Mouse (Mus musculus) E14TG2a.4 (cell line): Measurements from ENCODE around the gene Prkacb.

Source experiments
- H3K27me3 ChIP-seq: 2 replicates; pipeline ENCODE4 v1.6.1; 2014; ENCODE audit warnings: low read length, control low read depth; ENCODE audit not compliant: insufficient read depth
- H3K36me3 ChIP-seq: 2 replicates; pipeline ENCODE4 v1.6.1; 2014; ENCODE audit warnings: low read length, control low read depth; ENCODE audit not compliant: insufficient read depth
- H3K4me1 ChIP-seq: replicated peaks from 2 replicates; pipeline ENCODE4 v1.6.1; 2014; ENCODE audit warnings: low read depth, low read length, control low read depth
- H3K4me3 ChIP-seq: replicated peaks from 2 replicates; pipeline ENCODE4 v1.5.1; 2014; ENCODE audit warnings: mild to moderate bottlenecking, low read length
- H3K9me3 ChIP-seq: 2 replicates; pipeline ENCODE4 v1.6.1; 2014; ENCODE audit warnings: low read length, control low read depth
- CTCF ChIP-seq: conservative IDR thresholded peaks from 2 replicates; pipeline ENCODE4 v1.5.1; 2014; ENCODE audit warnings: low read length
- NANOG ChIP-seq: IDR thresholded peaks from 2 replicates; pipeline ENCODE4 v1.6.1; 2014; ENCODE audit warnings: borderline replicate concordance, low read length, mixed read lengths
- POU5F1 ChIP-seq: IDR thresholded peaks from 2 replicates; pipeline ENCODE4 v1.6.1; 2014; ENCODE audit warnings: low read length, borderline replicate concordance

Gene Prkacb

DNA sequence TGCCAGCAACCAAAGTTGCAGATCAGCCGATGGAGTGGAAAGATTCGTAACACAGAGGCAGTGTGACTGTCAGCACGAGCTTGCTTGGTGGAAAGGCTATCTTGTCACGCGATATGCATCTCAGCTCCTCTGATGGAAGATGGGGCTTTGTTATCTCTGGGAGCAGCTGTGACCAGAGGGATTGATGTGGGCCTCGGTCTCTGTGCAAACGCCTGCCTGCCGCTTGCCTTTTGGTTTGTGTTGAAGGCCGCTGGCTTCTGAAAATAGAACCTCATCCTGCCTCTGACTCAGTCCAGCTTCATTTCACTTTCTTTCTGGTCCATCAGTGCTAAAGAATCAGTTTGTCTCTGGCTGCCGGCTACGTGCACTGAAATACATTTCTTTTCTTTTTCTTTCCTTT, 113.8 kb downstream of the Prkacb start:
- Histone ChIP-seq H3K9me3 (no peaks in the 10 kb centered on the region), H3K27me3 (no peaks in the 10 kb centered on the region), H3K4me1 (peaks cover 7% of the 10 kb centered on the region; the same call in 1 of the 2 replicates), H3K36me3 (no peaks in the 10 kb centered on the region), H3K4me3 (no peak overlapping the region)
- TF ChIP-seq CTCF (no peak), NANOG (no peak), POU5F1 (no peak)

DNA sequence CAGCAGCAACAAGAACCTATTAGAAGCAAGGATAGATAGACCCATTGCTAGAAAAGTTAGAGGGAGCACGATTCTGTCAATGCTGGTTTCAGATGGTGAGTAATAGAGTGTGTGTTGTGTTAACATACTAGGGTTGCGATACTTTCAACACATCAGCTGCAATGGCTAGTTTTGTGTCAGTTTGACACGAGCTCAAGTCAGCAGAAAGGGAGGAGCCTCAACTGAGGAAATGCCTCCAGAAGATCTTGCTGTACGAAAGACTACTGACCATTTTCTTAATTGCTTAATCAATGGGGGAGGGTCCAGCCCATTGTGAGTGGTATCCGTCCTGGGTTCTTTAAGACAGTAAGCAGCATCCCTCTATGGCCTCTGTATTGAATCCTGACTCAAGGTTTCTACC, 120.2 kb downstream of the Prkacb start:
- Histone ChIP-seq H3K9me3 (no peaks in the 10 kb centered on the region), H3K27me3 (peaks cover 4% of the 10 kb centered on the region), H3K4me1 (peaks cover 20% of the 10 kb centered on the region), H3K36me3 (no peaks in the 10 kb centered on the region), H3K4me3 (no peak overlapping the region)
- TF ChIP-seq CTCF: no peak
- TF ChIP-seq NANOG: no peak
- TF ChIP-seq POU5F1: no peak

DNA sequence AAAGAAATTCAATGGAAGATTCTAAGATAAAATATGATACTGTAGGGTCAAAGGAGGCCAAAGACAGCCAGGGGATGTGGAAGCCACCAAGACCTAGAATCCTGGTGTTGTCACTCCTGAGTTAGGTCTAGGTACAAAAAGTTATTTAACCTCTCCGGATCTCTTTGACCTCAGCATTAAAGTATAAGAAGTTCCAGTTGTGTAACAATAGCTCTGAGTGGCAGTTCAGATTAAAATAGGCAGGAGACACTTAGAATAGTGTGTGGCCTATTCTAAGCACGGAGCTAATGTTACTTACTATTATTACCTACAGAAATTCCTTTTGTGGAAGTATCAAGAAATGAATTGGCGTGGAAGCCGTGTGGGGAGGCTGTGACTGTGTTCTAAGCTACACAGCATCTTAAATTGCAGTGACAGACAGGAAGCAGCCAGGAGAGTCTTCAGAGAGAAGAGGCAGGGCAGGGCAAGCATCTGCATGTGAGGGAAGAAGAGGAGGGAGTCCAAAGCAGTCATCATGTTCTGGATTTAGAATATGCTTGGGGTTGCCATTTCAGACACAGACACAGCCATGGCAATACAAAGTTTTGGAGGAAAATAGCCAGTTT, 125.6 kb downstream of the Prkacb start:
- peaks cover 11% of the 10 kb centered on the region for H3K4me1 ChIP-seq
- H3K36me3 ChIP-seq: no peaks in the 10 kb centered on the region
- TF ChIP-seq CTCF (no peak), NANOG (no peak), POU5F1 (no peak)
- H3K4me3 ChIP-seq: no peak overlapping the region
- peaks cover 46% of the 10 kb centered on the region for H3K27me3 ChIP-seq
- H3K9me3 ChIP-seq: no peaks in the 10 kb centered on the region

DNA sequence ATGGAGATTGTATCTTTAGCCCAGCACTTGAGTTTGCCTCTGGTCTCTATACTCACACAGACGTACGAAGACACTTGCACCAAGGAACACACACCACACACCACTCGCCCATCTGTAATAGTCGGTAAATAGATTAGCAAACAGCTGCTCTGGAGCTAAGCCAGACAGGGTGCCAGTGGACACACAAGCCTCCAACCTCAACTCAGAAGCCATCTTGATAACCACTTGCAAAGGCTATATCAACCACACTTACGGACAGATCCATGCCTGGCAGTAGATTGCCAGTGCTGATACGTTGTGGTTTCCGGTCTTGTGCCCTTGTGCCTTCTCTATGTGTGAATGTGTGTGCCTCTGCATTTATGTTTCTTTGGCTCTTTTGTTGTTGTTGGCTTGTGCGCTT, 126.4 kb downstream of the Prkacb start:
- Histone ChIP-seq H3K4me1 (peaks cover 11% of the 10 kb centered on the region), H3K9me3 (no peaks in the 10 kb centered on the region), H3K4me3 (no peak overlapping the region), H3K27me3 (peaks cover 48% of the 10 kb centered on the region), H3K36me3 (no peaks in the 10 kb centered on the region)
- TF ChIP-seq POU5F1 (no peak), CTCF (no peak), NANOG (no peak)

DNA sequence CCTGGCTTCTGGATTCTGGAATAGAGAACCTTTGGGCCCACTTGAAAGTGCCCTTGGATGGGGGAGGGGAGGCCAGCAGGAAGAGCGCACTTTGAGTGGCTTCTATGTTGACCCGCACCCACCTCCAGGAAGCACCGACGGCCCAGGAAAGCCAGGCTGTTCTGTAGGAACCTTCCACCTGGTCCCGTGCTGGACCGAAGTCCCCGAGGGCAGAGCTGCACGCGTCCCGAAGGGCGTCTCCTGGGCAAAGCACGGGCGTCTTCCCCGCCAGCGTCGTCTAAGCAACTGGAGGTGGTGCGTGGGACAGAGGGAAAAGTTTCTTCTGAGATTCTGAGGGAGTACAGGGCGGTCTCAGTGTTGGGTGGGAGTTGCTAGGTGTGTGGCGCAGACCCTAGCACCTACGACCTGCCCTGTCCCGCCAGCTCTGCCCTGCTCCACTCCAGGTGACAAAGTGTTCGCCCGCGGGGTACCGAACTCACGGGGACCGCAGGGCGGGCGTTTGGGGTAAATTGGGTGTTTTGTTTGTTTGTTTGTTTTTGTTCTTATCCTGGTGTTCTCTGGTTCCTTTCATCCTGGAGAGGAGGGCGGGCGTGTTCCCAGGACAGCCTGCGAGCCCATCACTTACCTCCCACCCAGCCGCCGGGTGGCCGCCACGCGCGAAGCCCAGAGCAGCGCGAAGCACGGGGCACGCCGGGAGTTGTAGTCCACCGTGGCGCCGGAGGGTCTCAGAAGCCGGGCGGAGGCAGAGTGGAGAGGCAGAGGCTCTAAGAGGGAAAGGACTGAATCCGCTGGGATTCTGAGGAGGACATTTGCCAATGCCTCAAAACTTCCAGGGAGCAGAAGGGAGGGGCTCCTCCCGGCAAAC, 127.7 kb downstream of the Prkacb start, which contains the start of gene Samd13:
Samd13 (minus strand) TSS at position 782 of the 865 bp plus-strand sequence.
- peaks cover 54% of the 10 kb centered on the region for H3K27me3 ChIP-seq
- H3K9me3 ChIP-seq: no peaks in the 10 kb centered on the region
- no peaks in the 10 kb centered on the region for H3K36me3 ChIP-seq
- TF ChIP-seq POU5F1 (no peak), NANOG (no peak), CTCF (no peak)
- H3K4me3 ChIP-seq: peak within 1 kb of the TSS; percentile 78
- H3K4me1 ChIP-seq: peaks cover 11% of the 10 kb centered on the region

DNA sequence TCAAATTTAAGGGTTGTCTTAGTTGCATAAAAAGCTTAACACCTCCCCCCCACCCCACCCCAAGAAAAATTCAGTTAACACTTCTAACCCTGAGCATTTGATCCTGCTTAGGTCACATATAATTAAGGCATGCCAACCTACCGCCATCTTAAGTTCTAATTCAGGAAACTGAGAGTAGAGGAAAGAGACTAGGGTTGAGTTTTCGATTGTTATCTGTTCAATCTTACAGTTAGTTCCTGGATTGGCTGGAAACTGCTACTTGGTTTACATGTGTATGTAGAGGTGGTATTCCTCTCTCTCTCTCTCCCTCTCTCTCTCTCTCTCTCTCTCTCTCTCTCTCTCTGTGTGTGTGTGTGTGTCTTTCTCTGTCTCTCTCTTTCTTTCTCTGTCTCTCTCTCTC, 129.7 kb downstream of the Prkacb start:
- TF ChIP-seq CTCF: no peak
- no peak for TF ChIP-seq NANOG
- TF ChIP-seq POU5F1: no peak
- H3K4me1 ChIP-seq: peaks cover 10% of the 10 kb centered on the region
- peaks cover 53% of the 10 kb centered on the region for H3K27me3 ChIP-seq
- H3K36me3 ChIP-seq: no peaks in the 10 kb centered on the region
- H3K9me3 ChIP-seq: no peaks in the 10 kb centered on the region
- H3K4me3 ChIP-seq: no peak overlapping the region

DNA sequence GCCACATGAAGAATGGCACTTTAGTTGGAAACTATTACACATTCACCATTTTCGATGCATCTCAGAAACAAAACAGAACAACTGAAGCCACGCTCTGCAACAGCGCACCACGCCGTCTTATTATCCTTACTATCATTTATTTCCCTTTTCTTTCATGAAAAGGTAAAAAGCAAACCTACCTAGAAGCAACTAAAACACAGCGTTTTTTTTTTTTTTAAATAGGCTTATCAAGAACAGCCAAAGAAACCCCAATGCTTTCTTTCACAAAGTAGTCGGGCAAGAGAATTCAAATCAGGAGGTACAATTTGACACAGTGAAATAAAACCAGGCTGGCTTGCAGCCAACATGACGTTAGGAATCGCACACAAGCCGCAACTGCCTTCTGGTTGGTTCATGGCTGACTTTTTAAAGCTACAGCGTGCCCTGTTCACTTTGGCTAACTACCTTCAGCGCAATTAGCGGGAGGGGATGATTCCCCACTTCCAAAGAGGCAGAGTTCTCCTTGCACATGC, 130.6 kb downstream of the Prkacb start:
- Histone ChIP-seq H3K9me3 (no peaks in the 10 kb centered on the region), H3K36me3 (no peaks in the 10 kb centered on the region), H3K4me3 (no peak overlapping the region), H3K4me1 (peaks cover 7% of the 10 kb centered on the region), H3K27me3 (peaks cover 50% of the 10 kb centered on the region)
- TF ChIP-seq NANOG: no peak
- TF ChIP-seq POU5F1: no peak
- TF ChIP-seq CTCF: no peak

DNA sequence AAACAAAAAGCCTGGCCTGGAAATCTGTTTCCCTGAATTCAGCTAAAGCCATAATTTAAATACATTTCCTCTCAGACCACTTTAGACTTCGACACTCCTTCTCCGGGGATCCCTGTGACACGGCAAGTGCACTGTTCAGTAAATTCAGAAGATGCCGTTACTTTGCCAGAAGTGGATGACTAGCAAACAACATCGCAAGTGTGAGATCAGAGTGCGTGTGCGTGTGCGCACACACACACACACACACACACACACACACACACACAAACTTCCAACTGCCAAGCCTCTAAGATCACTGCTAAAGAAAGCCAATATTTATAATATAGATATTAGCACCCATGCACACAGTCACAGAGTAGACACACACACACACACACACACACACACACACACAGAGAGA, 131.1 kb downstream of the Prkacb start:
- TF ChIP-seq CTCF: no peak
- TF ChIP-seq POU5F1: no peak
- no peak for TF ChIP-seq NANOG
- Histone ChIP-seq H3K9me3 (no peaks in the 10 kb centered on the region), H3K4me3 (no peak overlapping the region), H3K4me1 (peaks cover 7% of the 10 kb centered on the region), H3K27me3 (peaks cover 48% of the 10 kb centered on the region), H3K36me3 (no peaks in the 10 kb centered on the region)
